Mouse (Mus musculus) heart, postnatal 36 days (tissue): ENCODE results near the gene Sorbs2. TPM values are rescaled to one million over a fixed set of nuclear protein-coding genes. Genes with fewer than 3 reads are reported as not detected.

Experiments used
- DNase-seq, 2 experiments: peaks; one replicate each; pipeline ENCODE4 v3.0.0; 2021 to 2022
- intact Hi-C: fragments of 180-260 bp; cut with DNase I; formaldehyde crosslinking; loops from one replicate; pipeline ENCODE4 v1.15.1; 2025
- total RNA-seq, 2 experiments: library from RNA; stranded (reverse); gene quantifications; 2 replicates each; pipeline ENCODE4 v1.2.3; 2021

Sorbs2 gene
- total RNA-seq, 2 experiments from 2014 or later: 520 to 531 TPM

- no peak for DNase-seq
- intact Hi-C loops: no loop called here
Observed at GRCm38 (mm10) chr8:45673149-45673548, 165.6 kb downstream of the Sorbs2 start.

DNA sequence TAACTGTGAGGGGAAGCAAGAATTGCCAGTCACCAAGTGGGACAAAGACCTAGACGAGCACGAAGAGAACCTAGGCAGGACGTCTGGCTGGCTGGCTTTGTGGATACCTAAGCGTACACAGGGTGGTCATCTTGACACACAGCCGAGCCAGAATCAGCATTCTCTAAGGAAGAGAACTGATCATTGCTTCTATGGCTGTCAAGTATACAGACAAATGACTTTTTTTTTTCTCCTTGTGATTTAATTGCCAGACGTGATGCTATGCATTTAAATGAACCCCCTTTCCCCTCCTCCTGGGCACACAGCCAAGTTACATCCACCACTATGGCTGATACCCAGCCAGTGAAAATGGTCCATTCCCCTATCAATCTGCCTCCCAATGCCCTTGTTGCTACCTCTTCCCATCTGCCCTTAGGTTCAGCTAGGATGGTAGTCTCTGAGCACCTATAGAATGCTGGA is 168.3 kb downstream of the Sorbs2 start:
- no peak for DNase-seq
- intact Hi-C loops: no loop called here

GRCm38 (mm10) chr8:45677114-45677853 is 169.7 kb downstream of the Sorbs2 start:
- intact Hi-C loops: no loop called here
- no peak for DNase-seq

DNA sequence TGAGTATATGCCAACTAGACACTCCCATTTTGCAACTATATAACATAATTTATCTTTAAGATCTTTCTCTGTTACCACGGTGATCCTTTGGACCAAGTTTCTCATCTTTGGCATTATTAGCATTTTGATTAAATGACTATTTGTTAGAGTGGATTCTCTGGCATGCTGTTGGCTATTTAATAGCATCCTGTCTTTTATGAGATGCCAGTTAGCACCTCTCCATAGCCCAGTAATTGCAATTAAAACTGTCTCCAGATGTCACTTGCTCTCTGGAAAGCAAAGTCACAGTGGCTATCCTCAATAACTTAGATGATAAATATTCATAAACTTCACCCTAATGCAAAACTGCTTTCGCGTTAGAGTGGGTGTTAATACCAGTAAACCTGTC is 170.3 kb downstream of the Sorbs2 start:
- DNase-seq: no peak
- intact Hi-C loops: no loop called here

DNA sequence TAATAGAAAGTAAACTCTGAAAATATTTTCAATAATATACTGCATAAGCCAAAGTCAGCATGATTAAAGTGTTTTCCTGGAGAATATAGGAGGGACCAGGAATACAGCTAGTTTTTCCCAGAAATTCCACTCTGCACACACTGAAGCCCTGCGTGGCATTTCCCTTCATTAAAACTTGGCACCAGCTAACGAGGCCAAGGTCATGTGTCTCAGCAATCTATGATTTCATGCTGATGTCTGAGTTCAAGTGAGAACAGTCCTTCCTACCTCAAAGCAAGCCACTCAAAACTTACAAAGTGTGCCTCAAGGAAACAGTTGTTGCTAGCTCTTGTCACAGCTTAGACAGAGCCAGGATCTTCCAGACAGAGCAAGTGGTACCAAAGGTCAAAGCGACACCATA is 173.6 kb downstream of the Sorbs2 start:
- intact Hi-C loops: no loop called here
- DNase-seq: no peak

GRCm38 (mm10) chr8:45682845-45683383 is 175.3 kb downstream of the Sorbs2 start:
- DNase-seq: no peak
- intact Hi-C loops: no loop called here

- DNase-seq: no peak
- intact Hi-C loops: no loop called here
Observed at GRCm38 (mm10) chr8:45687942-45688695, 180.5 kb downstream of the Sorbs2 start.

DNA sequence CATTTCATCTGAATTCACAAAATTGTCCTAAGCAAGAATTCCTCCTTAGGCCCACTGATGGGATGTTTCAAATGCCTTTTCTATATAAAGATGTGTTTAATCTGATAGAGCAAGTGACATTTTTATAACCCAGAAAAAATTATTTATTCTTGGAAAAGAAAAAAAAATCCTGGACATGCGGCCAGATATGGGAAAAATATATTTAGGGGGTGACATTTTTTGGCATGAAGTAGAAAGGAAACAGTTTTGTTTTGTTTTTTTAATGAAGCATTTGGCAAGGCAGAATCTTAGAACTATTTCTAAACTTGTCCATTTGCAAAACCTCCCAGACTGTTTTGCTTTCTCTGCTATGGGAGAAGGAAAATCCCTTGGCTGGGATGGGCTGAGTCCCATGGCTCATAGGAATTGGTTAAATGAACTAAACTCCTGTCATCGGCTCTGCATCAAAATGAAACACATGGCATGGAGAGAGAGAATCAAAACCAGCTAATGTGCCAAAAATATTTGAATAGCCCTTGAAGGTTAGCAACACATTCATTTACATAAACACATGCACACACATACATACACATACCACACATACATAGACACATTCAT is 182.1 kb downstream of the Sorbs2 start:
- intact Hi-C loops: loop anchor here (2.0 kb wide), 1 partner anchor 23 kb away; no protein-coding TSS in a partner anchor
- no peak for DNase-seq

DNA sequence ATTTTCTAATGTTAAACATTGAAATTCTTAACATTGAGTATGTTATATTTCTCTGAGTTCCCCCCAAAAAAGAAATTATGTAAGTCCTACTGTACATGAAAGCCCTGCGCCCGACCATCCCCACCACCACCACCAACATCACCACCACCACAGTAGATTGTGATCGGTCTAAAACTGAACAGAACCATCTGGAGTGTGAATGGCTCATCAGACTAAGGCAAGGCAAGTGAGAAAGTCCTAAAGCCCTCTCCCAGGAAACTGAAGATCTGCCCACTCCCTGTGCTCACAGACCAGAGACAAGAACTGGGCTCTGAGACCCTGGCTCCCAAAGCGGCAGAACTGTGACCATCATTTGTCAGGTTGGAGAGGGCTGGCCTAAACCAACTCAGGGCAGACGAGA is 192.5 kb downstream of the Sorbs2 start:
- intact Hi-C loops: no loop called here
- DNase-seq: no peak

- intact Hi-C loops: no loop called here
- DNase-seq: no peak
Observed at GRCm38 (mm10) chr8:45703700-45704101, 196.1 kb downstream of the Sorbs2 start.

GRCm38 (mm10) chr8:45709098-45709497 is 201.5 kb downstream of the Sorbs2 start:
- intact Hi-C loops: no loop called here
- DNase-seq: no peak

- intact Hi-C loops: no loop called here
- DNase-seq: no peak
Observed at GRCm38 (mm10) chr8:45709734-45710133, 202.1 kb downstream of the Sorbs2 start.

DNA sequence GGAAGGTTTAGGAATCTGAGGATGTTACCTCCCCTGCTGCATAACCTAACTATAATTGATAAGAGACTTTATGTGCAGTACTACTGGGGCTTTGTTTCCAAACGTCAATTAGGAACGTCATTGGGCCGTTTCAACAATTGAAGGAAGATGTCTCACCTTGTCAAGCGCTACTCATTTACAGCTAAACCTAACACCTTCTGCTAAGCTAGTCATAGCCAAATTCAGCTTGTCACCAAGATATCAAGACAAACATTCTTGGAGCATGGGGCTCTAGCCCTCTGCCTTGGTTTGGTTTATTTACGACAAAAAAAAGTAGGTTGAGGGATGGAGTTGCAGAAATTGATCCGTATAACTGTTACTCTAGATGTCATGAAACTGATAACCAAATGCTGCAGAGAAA is 205.0 kb downstream of the Sorbs2 start:
- intact Hi-C loops: no loop called here

GRCm38 (mm10) chr8:45714806-45715205 is 207.2 kb downstream of the Sorbs2 start:
- intact Hi-C loops: no loop called here
- no peak for DNase-seq

More for the DNA sequence above, 205.0 kb downstream of the Sorbs2 start:
- DNase-seq: no peak

DNA sequence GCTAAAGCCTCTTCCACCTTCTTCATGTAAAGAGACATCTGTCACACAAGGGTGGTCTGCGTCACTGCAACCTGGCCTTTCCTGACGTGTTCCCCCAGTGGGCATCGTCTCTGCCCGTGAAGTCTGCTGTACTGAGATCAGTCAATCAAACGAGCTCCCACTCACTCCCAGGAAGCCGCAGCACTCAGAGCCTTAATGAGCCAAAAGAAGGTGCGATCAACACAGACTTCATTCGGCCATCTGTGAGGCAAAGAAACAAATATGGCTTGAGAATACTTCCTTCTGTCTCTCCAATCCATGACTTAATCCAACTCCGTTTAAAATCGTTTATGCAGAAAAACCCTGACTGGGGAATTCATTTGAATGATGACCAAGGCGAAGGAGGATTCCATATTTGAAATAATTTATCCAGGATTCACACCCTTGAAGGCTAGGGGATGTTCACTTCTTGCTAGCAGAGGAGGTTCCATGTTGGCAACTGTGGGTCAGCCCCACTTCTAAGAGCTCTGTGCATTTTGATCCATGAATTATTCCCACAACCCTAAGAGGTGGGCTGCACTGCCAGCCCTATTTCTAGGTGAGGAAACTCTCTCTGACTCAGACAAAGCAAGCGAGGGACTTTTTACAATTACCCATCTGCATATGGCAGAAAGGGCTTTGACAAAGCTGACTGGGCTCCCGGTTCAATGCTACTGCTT is 207.9 kb downstream of the Sorbs2 start:
- intact Hi-C loops: no loop called here
- DNase-seq: no peak

DNA sequence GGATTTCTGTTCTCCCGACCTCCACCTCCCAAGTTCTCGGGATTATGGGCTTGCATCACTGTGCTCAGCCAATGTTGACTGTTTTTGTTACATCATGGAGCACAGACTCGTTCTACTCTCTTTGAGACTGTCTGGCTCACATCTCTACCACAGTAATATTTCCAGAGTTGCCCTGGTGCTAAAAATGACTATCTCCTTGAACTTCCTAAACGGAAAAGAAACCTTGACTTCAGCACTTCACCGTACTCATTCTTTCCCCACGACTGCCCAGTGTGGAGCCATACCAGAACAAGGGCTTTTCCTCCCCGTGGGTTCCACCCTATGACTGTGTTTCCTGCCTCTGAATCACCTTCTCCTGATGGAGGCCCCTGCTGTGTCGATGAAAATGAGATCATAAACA is 212.2 kb downstream of the Sorbs2 start:
- DNase-seq: no peak
- intact Hi-C loops: no loop called here

GRCm38 (mm10) chr8:45724204-45724603 is 216.6 kb downstream of the Sorbs2 start:
- no peak for DNase-seq
- intact Hi-C loops: no loop called here

DNA sequence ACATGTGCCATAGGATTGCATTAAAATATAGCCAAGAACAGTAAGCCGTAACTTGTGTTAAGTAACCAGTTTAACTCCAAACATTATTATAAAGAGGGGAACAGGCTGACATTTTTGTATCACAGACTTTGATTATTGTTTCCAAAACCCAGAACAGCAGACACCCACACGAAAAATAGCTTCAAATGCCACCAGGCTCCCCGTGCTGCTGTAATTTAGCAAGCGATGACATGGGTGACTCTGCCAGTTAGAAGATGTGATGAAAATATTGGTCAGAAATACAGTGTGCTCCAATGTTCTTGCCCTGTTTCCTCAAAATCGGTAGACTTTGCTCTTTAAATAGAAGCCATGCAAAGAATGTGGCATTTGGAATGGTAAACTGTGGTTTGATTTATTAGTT is 217.7 kb downstream of the Sorbs2 start:
- no peak for DNase-seq
- intact Hi-C loops: no loop called here

DNA sequence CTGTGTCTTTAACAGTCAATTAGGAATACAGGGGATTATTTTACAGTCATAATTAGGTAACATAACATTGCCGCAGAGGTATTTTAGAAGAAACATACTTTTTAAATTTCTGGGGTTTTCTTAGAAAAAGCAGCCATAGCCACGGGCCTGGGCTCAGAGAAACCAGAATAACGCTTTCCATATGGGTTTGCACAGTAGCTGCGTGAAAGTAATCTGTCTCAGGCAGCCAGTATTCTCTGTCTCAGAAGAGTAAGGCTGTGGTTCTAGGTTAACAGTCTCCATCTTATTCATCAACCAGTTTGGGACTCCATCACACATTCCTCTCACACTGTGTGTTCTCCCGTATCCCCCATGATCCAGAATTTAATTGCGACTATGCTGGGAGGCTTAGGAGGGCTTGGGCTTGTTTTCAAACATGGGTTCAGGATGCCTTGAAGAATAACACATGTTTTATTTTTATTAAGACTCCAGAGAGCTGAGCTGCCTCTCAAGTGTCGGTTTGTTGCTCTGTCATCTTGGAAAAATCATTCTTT is 222.3 kb downstream of the Sorbs2 start:
- intact Hi-C loops: no loop called here
- DNase-seq: no peak

- intact Hi-C loops: no loop called here
- no peak for DNase-seq
Observed at GRCm38 (mm10) chr8:45730795-45731194, 223.2 kb downstream of the Sorbs2 start.
